In the genomic region with DNA sequence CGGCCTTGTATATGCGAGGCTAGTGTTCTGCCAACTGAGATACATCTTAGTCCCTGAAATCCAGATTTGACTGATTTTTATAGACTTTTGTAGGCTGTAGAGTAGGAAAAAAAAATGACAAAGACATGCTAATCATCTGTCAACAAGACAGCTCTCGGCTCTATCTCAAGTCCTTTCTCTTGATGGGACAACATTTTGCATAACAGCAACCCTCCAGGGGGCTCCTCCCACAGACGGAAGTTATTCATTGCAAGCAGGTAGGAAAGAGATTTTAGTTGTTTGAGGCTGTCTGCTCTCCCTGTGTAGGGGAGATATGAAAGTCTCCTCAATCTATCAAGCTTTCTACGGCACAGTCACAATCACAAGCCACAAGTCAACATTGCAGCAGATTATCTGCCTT, we compare ENCODE assay signal across 27 mouse cellular contexts.
"Had no signal": no experiment of that assay in that cellular context is flagged by ENCODE, and none has a peak within 500 bp of the region (broad histone marks: within the 10 kb centered on the region; RNA-seq: fewer than 3 reads in every experiment).

No protein-coding gene starts in this region.

- H3K9ac ChIP-seq: heart, embryonic 13.5 days; heart, embryonic 15.5 days; hindbrain, embryonic 12.5 days; hindbrain, embryonic 15.5 days; kidney, embryonic 15.5 days; limb, embryonic 12.5 days; liver, embryonic 13.5 days had no signal

- H3K27ac ChIP-seq: heart, adult 2 months; heart, embryonic 13.5 days; heart, embryonic 15.5 days; hindbrain, embryonic 10.5 days; hindbrain, embryonic 12.5 days; hindbrain, embryonic 15.5 days; hindbrain, postnatal 0 days; kidney, embryonic 15.5 days; kidney, postnatal 0 days; left cerebral cortex, adult 2 months; limb, embryonic 10.5 days; limb, embryonic 12.5 days; liver, embryonic 13.5 days had no signal

- H3K9me3 ChIP-seq: heart, embryonic 13.5 days; heart, embryonic 15.5 days; hindbrain, embryonic 10.5 days; hindbrain, embryonic 12.5 days; hindbrain, embryonic 15.5 days; kidney, embryonic 15.5 days; limb, embryonic 10.5 days; limb, embryonic 12.5 days; liver, embryonic 13.5 days had no signal

- ATAC-seq: hindbrain, postnatal 0 days; intestine, embryonic 16.5 days had no signal

- H3K4me2 ChIP-seq: heart, embryonic 11.5 days; heart, embryonic 13.5 days; heart, embryonic 15.5 days; hindbrain, embryonic 12.5 days; hindbrain, embryonic 15.5 days; kidney, embryonic 15.5 days; limb, embryonic 12.5 days; liver, embryonic 11.5 days; liver, embryonic 13.5 days had no signal

- H3K4me3 ChIP-seq: heart, adult 2 months; heart, embryonic 13.5 days; heart, embryonic 15.5 days; hindbrain, embryonic 10.5 days; hindbrain, embryonic 12.5 days; hindbrain, embryonic 15.5 days; kidney, embryonic 15.5 days; left cerebral cortex, adult 2 months; limb, embryonic 10.5 days; limb, embryonic 12.5 days; liver, embryonic 13.5 days had no signal

- H3K27me3 ChIP-seq: heart, embryonic 13.5 days; heart, embryonic 15.5 days; hindbrain, embryonic 12.5 days; limb, embryonic 12.5 days; liver, embryonic 13.5 days had no signal

- H3K4me1 ChIP-seq: heart, embryonic 15.5 days; limb, embryonic 12.5 days; liver, embryonic 13.5 days had no signal

- H3K36me3 ChIP-seq: heart, embryonic 13.5 days; heart, embryonic 15.5 days; hindbrain, embryonic 10.5 days; hindbrain, embryonic 12.5 days; hindbrain, embryonic 15.5 days; kidney, embryonic 15.5 days; limb, embryonic 10.5 days; limb, embryonic 12.5 days; liver, embryonic 13.5 days had no signal

- DNase-seq: gastrocnemius, postnatal 10 days; gastrocnemius, postnatal 25 days; heart, adult 2 months; heart, postnatal 10 days; heart, postnatal 4 days; kidney, adult 11 months; kidney, adult 2 months; kidney, adult 9 months; kidney, postnatal 14 days; kidney, postnatal 36 days; layer of hippocampus, adult 9-11 months; liver; liver, embryonic 13.5 days had no signal
